Mouse (Mus musculus) E14TG2a.4 (cell line): ENCODE results near the gene Ganab.
"Not testable (repeated sequence)": the region's sequence is repeated elsewhere in the genome, so short reads cannot be mapped to it uniquely, and the experiment has no call there.

Experiments
- H3K27me3 ChIP-seq: 2 replicates; pipeline ENCODE4 v1.6.1; 2014; ENCODE audit warnings: low read length, control low read depth; ENCODE audit not compliant: insufficient read depth
- H3K36me3 ChIP-seq: 2 replicates; pipeline ENCODE4 v1.6.1; 2014; ENCODE audit warnings: low read length, control low read depth; ENCODE audit not compliant: insufficient read depth
- H3K4me1 ChIP-seq: replicated peaks from 2 replicates; pipeline ENCODE4 v1.6.1; 2014; ENCODE audit warnings: low read depth, low read length, control low read depth
- H3K4me3 ChIP-seq: replicated peaks from 2 replicates; pipeline ENCODE4 v1.5.1; 2014; ENCODE audit warnings: mild to moderate bottlenecking, low read length
- H3K9me3 ChIP-seq: 2 replicates; pipeline ENCODE4 v1.6.1; 2014; ENCODE audit warnings: low read length, control low read depth
- CTCF ChIP-seq: conservative IDR thresholded peaks from 2 replicates; pipeline ENCODE4 v1.5.1; 2014; ENCODE audit warnings: low read length
- NANOG ChIP-seq: IDR thresholded peaks from 2 replicates; pipeline ENCODE4 v1.6.1; 2014; ENCODE audit warnings: borderline replicate concordance, low read length, mixed read lengths
- POU5F1 ChIP-seq: IDR thresholded peaks from 2 replicates; pipeline ENCODE4 v1.6.1; 2014; ENCODE audit warnings: low read length, borderline replicate concordance

The Ganab gene

GRCm38 (mm10) chr19:8886916-8887584 lies 10.8 kb upstream of the Ganab start:
- TF ChIP-seq NANOG (no peak), POU5F1 (no peak), CTCF (no peak)
- peaks cover 52% of the 10 kb centered on the region for H3K4me1 ChIP-seq
- H3K9me3 ChIP-seq, result no peaks in the 10 kb centered on the region
- H3K4me3 ChIP-seq, result peak overlapping the region; percentile 90
- no peaks in the 10 kb centered on the region for H3K27me3 ChIP-seq
- H3K36me3 ChIP-seq, result peaks cover 38% of the 10 kb centered on the region

DNA sequence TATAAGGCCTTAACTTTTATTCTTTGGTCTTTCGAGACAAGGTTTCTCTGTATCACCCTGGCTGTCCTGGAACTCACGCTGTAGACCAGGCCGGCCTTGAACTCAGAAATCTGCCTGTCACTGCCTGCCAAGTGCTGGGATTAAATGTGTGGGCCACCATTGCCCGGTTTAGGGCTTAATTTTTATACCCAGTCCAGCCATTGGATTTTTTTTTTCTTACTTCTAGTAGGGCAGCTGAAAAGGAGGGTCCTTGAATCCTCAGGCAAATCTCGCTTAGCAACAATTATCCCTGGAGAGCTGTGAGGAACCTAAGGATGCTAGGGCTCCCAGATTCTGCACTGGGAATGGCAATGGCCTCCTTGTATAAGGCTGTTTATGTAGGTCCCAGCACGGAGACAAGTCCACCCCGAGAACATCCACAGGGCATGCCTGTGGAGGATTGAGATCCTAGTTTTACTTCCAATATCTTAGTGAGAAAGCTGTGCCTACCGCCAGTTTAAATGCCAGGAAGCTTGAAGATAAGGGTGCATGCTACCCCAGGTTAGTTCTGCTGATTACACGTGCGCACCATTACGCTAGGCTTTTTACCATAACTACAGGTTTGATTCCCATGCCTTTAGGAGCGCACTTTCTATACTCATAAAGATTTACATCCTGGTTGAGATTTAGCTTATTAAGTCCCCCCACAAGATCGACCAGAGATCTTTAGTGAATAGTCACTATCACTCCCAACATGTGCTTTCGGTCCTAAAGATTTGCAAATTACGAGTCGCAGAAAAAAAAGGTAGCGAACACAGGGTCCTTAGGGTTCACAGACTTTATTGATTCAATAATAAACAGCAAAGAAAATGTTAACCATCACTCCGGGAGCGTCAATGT lies 10.0 kb upstream of the Ganab start:
- peak overlapping the region; percentile 90 for H3K4me3 ChIP-seq
- TF ChIP-seq POU5F1 (no peak), CTCF (no peak), NANOG (no peak)
- H3K27me3 ChIP-seq, result no peaks in the 10 kb centered on the region
- peaks cover 56% of the 10 kb centered on the region for H3K4me1 ChIP-seq
- peaks cover 41% of the 10 kb centered on the region for H3K36me3 ChIP-seq
- no peaks in the 10 kb centered on the region for H3K9me3 ChIP-seq

DNA sequence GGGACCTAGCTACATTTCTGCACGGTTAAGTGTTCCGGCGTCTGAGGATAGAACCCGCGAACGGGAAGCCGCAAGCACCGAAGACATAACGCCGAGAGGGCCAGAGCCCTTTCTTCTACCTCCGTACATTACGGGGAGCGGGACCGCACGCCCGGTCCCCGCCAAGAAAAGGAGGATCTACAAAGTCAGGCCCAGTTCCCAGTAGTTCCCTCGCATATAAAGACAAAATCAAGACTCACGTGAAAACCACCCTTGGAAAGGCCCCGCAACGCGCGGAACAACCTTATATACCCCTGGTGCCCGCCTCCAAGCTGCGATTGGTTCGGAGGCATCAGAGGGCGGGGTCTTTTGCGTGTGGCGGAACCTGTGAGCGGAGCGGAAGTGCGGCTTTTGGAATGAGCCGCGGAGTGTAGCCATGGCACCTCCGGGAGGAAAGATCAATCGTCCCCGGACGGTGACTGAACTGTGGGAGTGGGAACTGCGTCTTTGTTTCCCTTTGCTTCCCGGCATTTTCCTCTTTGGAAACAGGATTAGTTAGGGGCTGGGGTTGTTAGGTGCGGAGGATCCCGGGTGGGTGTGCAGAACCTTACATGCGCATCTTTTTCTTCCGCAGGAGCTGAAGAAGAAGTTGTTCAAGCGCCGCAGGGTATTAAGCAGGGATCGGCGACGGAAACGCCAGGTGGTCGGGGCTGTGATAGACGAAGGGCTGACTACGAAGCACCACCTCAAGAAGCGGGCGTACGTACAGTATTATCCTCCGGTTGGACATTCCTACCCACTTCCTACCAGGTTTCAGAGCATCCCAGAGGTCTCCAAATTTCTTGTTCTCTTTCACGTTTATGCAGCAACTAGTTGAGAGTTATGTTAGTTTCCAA lies 9.1 kb upstream of the Ganab start, which contains the start of the genes 1810009A15Rik and Gm49416:
Gene 1810009A15Rik (plus strand): TSS at position 343 of the 875 bp plus-strand sequence.
Gene Gm49416 (plus strand): TSS at position 416 of the 875 bp plus-strand sequence.
- H3K36me3 ChIP-seq, result peaks cover 41% of the 10 kb centered on the region
- H3K27me3 ChIP-seq, result no peaks in the 10 kb centered on the region
- H3K4me3 ChIP-seq, result peak within 1 kb of the TSS; percentile 90
- TF ChIP-seq NANOG (no peak), POU5F1 (no peak), CTCF (no peak)
- H3K4me1 ChIP-seq, result peaks cover 57% of the 10 kb centered on the region
- no peaks in the 10 kb centered on the region for H3K9me3 ChIP-seq

DNA sequence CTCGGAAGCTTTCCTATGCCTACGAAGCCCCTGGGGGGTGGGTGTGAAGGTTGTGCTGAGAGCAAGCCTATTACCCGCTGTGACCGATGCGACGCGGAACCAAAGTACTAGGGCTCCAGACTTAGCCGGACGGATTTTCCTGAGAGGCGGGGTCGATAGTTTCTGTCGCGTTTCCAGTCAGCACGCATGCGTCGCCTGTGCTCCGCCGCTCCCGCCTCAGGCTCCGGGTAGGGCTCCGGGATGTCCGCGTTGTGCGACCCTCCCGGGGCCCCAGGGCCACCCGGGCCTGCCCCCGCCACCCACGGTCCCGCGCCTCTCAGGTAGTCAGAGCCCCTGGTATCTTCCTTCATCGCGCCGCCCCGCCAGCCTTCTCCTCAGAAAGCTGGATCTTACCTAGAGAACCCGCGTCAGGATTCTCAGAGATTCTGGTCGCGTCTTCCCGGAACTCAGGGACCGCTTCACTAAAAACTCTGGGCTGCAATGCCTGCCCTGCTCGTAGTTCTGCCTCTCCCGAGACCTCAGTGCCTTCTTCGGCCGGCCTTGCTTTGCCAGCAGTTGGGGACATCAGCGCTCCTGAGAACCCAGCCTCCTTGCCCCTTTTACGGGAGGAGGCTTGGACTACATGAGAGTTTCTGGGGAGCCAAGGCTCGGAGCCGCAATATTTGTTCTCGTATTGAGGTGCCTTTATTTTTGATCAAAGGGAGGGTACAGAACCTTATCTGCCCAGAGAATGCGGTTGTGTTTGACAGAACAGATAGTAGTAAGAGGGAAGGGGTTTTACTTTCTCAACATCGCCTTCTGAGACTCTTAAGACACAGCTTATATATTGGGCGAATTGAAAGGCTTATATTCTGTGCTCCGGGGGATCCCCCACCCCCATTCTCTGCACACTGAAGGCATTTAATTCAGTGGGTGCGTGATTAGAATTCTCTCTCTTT lies 4.8 kb upstream of the Ganab start, which contains the start of gene Ints5:
Gene Ints5 (plus strand): TSS at position 177 of the 938 bp plus-strand sequence.
- TF ChIP-seq NANOG (no peak), CTCF (no peak)
- Histone ChIP-seq H3K27me3 (no peaks in the 10 kb centered on the region), H3K4me1 (peaks cover 69% of the 10 kb centered on the region), H3K36me3 (peaks cover 62% of the 10 kb centered on the region), H3K4me3 (peak within 1 kb of the TSS; percentile 99), H3K9me3 (no peaks in the 10 kb centered on the region)

- TF ChIP-seq POU5F1 (no peak), CTCF (no peak), NANOG (no peak)
- peaks cover 78% of the 10 kb centered on the region for H3K4me1 ChIP-seq
- H3K36me3 ChIP-seq, result peaks cover 66% of the 10 kb centered on the region
Observed at GRCm38 (mm10) chr19:8895397-8895960, 2.4 kb upstream of the Ganab start.

DNA sequence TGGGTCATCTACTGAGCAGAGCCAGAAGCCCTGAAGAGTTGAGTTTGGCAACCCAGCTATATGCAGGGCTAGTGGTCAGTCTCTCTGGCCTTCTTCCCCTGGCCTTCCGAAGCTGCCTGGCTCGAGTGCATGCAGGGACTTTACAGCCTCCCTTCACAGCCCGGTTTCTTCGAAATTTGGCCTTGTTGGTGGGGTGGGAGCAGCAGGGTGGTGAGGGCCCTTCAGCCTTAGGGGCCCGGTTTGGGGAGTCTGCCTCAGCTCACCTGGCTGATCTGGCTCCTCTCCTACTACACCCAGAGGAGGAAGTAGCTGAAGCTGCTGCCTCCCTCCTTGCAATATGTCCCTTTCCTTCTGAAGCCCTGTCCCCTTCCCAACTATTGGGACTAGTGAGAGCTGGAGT lies 1.6 kb upstream of the Ganab start:
- H3K27me3 ChIP-seq, result not testable (repeated sequence)

More at GRCm38 (mm10) chr19:8895397-8895960, 2.4 kb upstream of the Ganab start:
- Histone ChIP-seq H3K4me3 (peak overlapping the region; percentile 100), H3K27me3 (no peaks in the 10 kb centered on the region), H3K9me3 (no peaks in the 10 kb centered on the region)

GRCm38 (mm10) chr19:8897211-8897864 lies 533 bp upstream of the Ganab start:
- H3K4me3 ChIP-seq, result peak overlapping the region; percentile 100
- peaks cover 68% of the 10 kb centered on the region for H3K4me1 ChIP-seq
- H3K36me3 ChIP-seq, result peaks cover 66% of the 10 kb centered on the region
- H3K27me3 ChIP-seq, H3K9me3 ChIP-seq: not testable (repeated sequence)

More for the DNA sequence above, 1.6 kb upstream of the Ganab start:
- H3K4me3 ChIP-seq, result peak overlapping the region; percentile 100
- peaks cover 75% of the 10 kb centered on the region for H3K4me1 ChIP-seq
- H3K36me3 ChIP-seq, result peaks cover 66% of the 10 kb centered on the region
- H3K9me3 ChIP-seq, result not testable (repeated sequence)
